Mouse (Mus musculus) E14TG2a.4 (cell line): ENCODE data around the gene Sec22b.
A peak's percentile ranks its signal among the peaks of the same experiment; 100 is the strongest.

Experiments used
- H3K27me3 ChIP-seq: 2 replicates; pipeline ENCODE4 v1.6.1; 2014; ENCODE audit warnings: low read length, control low read depth; ENCODE audit not compliant: insufficient read depth
- H3K36me3 ChIP-seq: 2 replicates; pipeline ENCODE4 v1.6.1; 2014; ENCODE audit warnings: low read length, control low read depth; ENCODE audit not compliant: insufficient read depth
- H3K4me1 ChIP-seq: replicated peaks from 2 replicates; pipeline ENCODE4 v1.6.1; 2014; ENCODE audit warnings: low read depth, low read length, control low read depth
- H3K4me3 ChIP-seq: replicated peaks from 2 replicates; pipeline ENCODE4 v1.5.1; 2014; ENCODE audit warnings: mild to moderate bottlenecking, low read length
- H3K9me3 ChIP-seq: 2 replicates; pipeline ENCODE4 v1.6.1; 2014; ENCODE audit warnings: low read length, control low read depth
- CTCF ChIP-seq: conservative IDR thresholded peaks from 2 replicates; pipeline ENCODE4 v1.5.1; 2014; ENCODE audit warnings: low read length
- NANOG ChIP-seq: IDR thresholded peaks from 2 replicates; pipeline ENCODE4 v1.6.1; 2014; ENCODE audit warnings: borderline replicate concordance, low read length, mixed read lengths
- POU5F1 ChIP-seq: IDR thresholded peaks from 2 replicates; pipeline ENCODE4 v1.6.1; 2014; ENCODE audit warnings: low read length, borderline replicate concordance

Gene Sec22b

GRCm38 (mm10) chr3:97925246-97925645, 24.3 kb downstream of the Sec22b start:
- TF ChIP-seq CTCF: no peak
- TF ChIP-seq NANOG: no peak
- no peak for TF ChIP-seq POU5F1
- no peak overlapping the region for H3K4me3 ChIP-seq
- H3K4me1 ChIP-seq: no peaks in the 10 kb centered on the region
- H3K36me3 ChIP-seq: peaks cover 19% of the 10 kb centered on the region
- 0 out of 2 replicates have a peak, but pooled peaks cover under 1% of the 10 kb centered on the region for H3K27me3 ChIP-seq
- no peaks in the 10 kb centered on the region for H3K9me3 ChIP-seq

- H3K9me3 ChIP-seq: no peaks in the 10 kb centered on the region
- peaks cover 18% of the 10 kb centered on the region for H3K27me3 ChIP-seq
- TF ChIP-seq NANOG (no peak), POU5F1 (no peak), CTCF (no peak)
- no peak overlapping the region for H3K4me3 ChIP-seq
- H3K36me3 ChIP-seq: peaks cover 4% of the 10 kb centered on the region
- no peaks in the 10 kb centered on the region; the same call in 1 of the 2 replicates for H3K4me1 ChIP-seq
Observed at GRCm38 (mm10) chr3:97927322-97927721, 26.3 kb downstream of the Sec22b start.

- peaks cover 14% of the 10 kb centered on the region for H3K4me1 ChIP-seq
- H3K36me3 ChIP-seq: no peaks in the 10 kb centered on the region
- H3K9me3 ChIP-seq: no peaks in the 10 kb centered on the region
- H3K27me3 ChIP-seq: peaks cover 30% of the 10 kb centered on the region
- TF ChIP-seq NANOG: no peak
- peak; percentile 33 for TF ChIP-seq CTCF
- no peak overlapping the region for H3K4me3 ChIP-seq
Observed at GRCm38 (mm10) chr3:97928968-97929858, 28.2 kb downstream of the Sec22b start.

GRCm38 (mm10) chr3:97930141-97930786, 29.3 kb downstream of the Sec22b start:
- H3K27me3 ChIP-seq: peaks cover 30% of the 10 kb centered on the region
- no peak overlapping the region for H3K4me3 ChIP-seq
- H3K4me1 ChIP-seq: peaks cover 15% of the 10 kb centered on the region
- TF ChIP-seq POU5F1: no peak
- no peak for TF ChIP-seq CTCF
- TF ChIP-seq NANOG: no peak
- H3K9me3 ChIP-seq: no peaks in the 10 kb centered on the region
- no peaks in the 10 kb centered on the region for H3K36me3 ChIP-seq

- Histone ChIP-seq H3K4me1 (peaks cover 20% of the 10 kb centered on the region), H3K4me3 (no peak overlapping the region), H3K36me3 (no peaks in the 10 kb centered on the region), H3K27me3 (peaks cover 30% of the 10 kb centered on the region), H3K9me3 (no peaks in the 10 kb centered on the region)
- TF ChIP-seq CTCF (no peak), POU5F1 (no peak), NANOG (no peak)
Observed at GRCm38 (mm10) chr3:97930787-97931158, 29.8 kb downstream of the Sec22b start.

- Histone ChIP-seq H3K36me3 (no peaks in the 10 kb centered on the region), H3K4me1 (peaks cover 20% of the 10 kb centered on the region), H3K4me3 (no peak overlapping the region), H3K9me3 (0 out of 2 replicates have a peak, but pooled peaks cover under 1% of the 10 kb centered on the region), H3K27me3 (peaks cover 30% of the 10 kb centered on the region)
- no peak for TF ChIP-seq NANOG
- TF ChIP-seq CTCF: no peak
- no peak for TF ChIP-seq POU5F1
Observed at GRCm38 (mm10) chr3:97931310-97931885, 30.4 kb downstream of the Sec22b start.

- H3K27me3 ChIP-seq: peaks cover 30% of the 10 kb centered on the region
- H3K9me3 ChIP-seq: 0 out of 2 replicates have a peak, but pooled peaks cover 3% of the 10 kb centered on the region
- H3K36me3 ChIP-seq: no peaks in the 10 kb centered on the region
- no peak overlapping the region for H3K4me3 ChIP-seq
- TF ChIP-seq NANOG (no peak), POU5F1 (no peak), CTCF (no peak)
- peaks cover 20% of the 10 kb centered on the region for H3K4me1 ChIP-seq
Observed at GRCm38 (mm10) chr3:97932131-97932530, 31.1 kb downstream of the Sec22b start.

GRCm38 (mm10) chr3:97932771-97933170, 31.8 kb downstream of the Sec22b start:
- TF ChIP-seq POU5F1: no peak
- TF ChIP-seq NANOG: no peak
- no peak for TF ChIP-seq CTCF
- H3K27me3 ChIP-seq: peaks cover 30% of the 10 kb centered on the region
- no peak overlapping the region for H3K4me3 ChIP-seq
- 0 out of 2 replicates have a peak, but pooled peaks cover 3% of the 10 kb centered on the region for H3K9me3 ChIP-seq
- no peaks in the 10 kb centered on the region for H3K36me3 ChIP-seq
- H3K4me1 ChIP-seq: peaks cover 20% of the 10 kb centered on the region
